Mouse (Mus musculus): ENCODE measurements around the gene Ppp4r1.

Ppp4r1 gene

DNA sequence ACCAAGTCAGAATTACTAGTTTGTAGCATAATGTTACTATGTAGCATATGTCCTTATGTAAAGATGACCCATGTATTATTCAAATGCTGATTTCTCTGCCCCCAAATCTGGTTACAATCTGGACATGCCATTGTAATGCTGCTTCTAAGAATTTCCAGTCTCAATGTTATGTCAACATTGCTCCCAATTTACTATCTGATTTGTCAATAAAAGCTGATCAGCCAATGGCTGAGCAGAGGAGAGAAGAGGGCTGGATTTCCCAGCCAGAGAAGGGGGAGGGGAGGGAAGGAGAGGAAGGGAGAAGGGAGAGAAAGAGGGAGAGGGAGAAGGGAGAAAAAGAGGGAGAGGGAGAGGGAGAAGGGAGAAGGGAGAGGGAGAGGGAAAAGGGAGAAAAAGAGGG lies 82.9 kb downstream of the Ppp4r1 start:
- no peaks in the 10 kb centered on the region for H3K27me3 ChIP-seq (ENCODE audit: insufficient read depth, low read length)
- no peak overlapping the region for H3K4me3 ChIP-seq (replicated peaks; ENCODE audit: low read length)
- H3K9me3 ChIP-seq (ENCODE audit: low read length) = no peaks in the 10 kb centered on the region
- H3K36me3 ChIP-seq (ENCODE audit: insufficient read depth, low read length) = peaks cover 72% of the 10 kb centered on the region
- H3K4me1 ChIP-seq (replicated peaks; ENCODE audit: low read depth, low read length) = peaks cover 78% of the 10 kb centered on the region
- no peak for TF ChIP-seq NANOG (IDR thresholded peaks at IDR 0.05; ENCODE audit: borderline replicate concordance, low read length)
- no peak for TF ChIP-seq POU5F1 (IDR thresholded peaks at IDR 0.05; ENCODE audit: borderline replicate concordance, low read length)
- no peak for TF ChIP-seq CTCF (conservative IDR thresholded peaks at IDR 0.05; ENCODE audit: low read length)

DNA sequence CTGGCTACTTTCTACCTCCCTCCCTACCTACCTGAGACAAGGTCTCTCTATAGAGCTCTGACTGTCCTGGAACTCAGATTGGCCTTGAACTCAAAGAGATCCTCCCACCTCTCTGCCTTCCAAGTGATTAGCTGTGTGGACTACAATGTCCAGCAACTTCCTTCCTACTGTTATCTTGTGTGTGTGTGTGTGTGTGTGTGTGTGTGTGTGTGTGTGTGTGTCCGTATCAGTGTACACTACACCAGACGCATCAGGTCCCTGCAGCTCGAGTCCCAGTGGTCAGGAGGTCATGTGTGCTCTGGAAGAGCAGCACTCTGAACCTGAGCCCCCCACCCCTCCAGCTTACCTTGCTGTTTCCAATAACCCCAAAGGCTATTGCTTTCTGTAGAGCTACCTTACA lies 83.8 kb downstream of the Ppp4r1 start:
- TF ChIP-seq POU5F1 (IDR thresholded peaks at IDR 0.05; ENCODE audit: borderline replicate concordance, low read length) (no peak), NANOG (IDR thresholded peaks at IDR 0.05; ENCODE audit: borderline replicate concordance, low read length) (no peak), CTCF (conservative IDR thresholded peaks at IDR 0.05; ENCODE audit: low read length) (no peak)
- Histone ChIP-seq H3K27me3 (ENCODE audit: insufficient read depth, low read length) (no peaks in the 10 kb centered on the region), H3K4me1 (replicated peaks; ENCODE audit: low read depth, low read length) (peaks cover 84% of the 10 kb centered on the region), H3K4me3 (replicated peaks; ENCODE audit: low read length) (0 out of 2 replicates have a peak overlapping the region, but pooled peaks have one; percentile 1), H3K9me3 (ENCODE audit: low read length) (no peaks in the 10 kb centered on the region), H3K36me3 (ENCODE audit: insufficient read depth, low read length) (peaks cover 62% of the 10 kb centered on the region)

DNA sequence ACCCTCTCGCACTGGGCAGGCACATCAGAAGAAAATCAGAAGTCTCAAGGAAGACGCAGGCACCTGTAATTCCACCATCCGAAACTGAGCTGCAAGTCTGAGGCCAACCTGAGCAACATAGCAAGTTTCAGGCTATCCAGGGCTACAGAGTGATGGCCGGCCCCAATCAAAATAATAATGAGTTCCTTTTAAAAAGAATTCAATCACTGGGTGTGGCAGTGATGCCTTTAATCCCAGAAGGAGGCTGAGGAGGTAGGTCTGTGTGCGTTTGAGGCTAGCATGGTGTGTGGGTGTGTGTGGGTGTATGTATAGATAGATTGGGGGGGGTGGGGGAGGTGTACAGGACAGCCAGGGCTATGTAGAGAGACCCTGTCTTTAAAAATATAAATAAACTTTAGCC lies 85.6 kb downstream of the Ppp4r1 start:
- Histone ChIP-seq H3K9me3 (ENCODE audit: low read length) (no peaks in the 10 kb centered on the region), H3K4me1 (replicated peaks; ENCODE audit: low read depth, low read length) (peaks cover 94% of the 10 kb centered on the region), H3K4me3 (replicated peaks; ENCODE audit: low read length) (peak overlapping the region; percentile 73), H3K36me3 (ENCODE audit: insufficient read depth, low read length) (peaks cover 54% of the 10 kb centered on the region), H3K27me3 (ENCODE audit: insufficient read depth, low read length) (no peaks in the 10 kb centered on the region)
- TF ChIP-seq POU5F1 (IDR thresholded peaks at IDR 0.05; ENCODE audit: borderline replicate concordance, low read length) = no peak
- no peak for TF ChIP-seq NANOG (IDR thresholded peaks at IDR 0.05; ENCODE audit: borderline replicate concordance, low read length)
- no peak for TF ChIP-seq CTCF (conservative IDR thresholded peaks at IDR 0.05; ENCODE audit: low read length)

- Histone ChIP-seq H3K4me3 (replicated peaks; ENCODE audit: low read length) (peak overlapping the region; percentile 61), H3K36me3 (ENCODE audit: insufficient read depth, low read length) (peaks cover 37% of the 10 kb centered on the region), H3K9me3 (ENCODE audit: low read length) (no peaks in the 10 kb centered on the region), H3K4me1 (replicated peaks; ENCODE audit: low read depth, low read length) (peaks cover 100% of the 10 kb centered on the region), H3K27me3 (ENCODE audit: insufficient read depth, low read length) (no peaks in the 10 kb centered on the region)
- no peak for TF ChIP-seq POU5F1 (IDR thresholded peaks at IDR 0.05; ENCODE audit: borderline replicate concordance, low read length)
- TF ChIP-seq CTCF (conservative IDR thresholded peaks at IDR 0.05; ENCODE audit: low read length) = no peak
- no peak for TF ChIP-seq NANOG (IDR thresholded peaks at IDR 0.05; ENCODE audit: borderline replicate concordance, low read length)
Measured at GRCm38 (mm10) chr17:65869720-65870119, 87.3 kb downstream of the Ppp4r1 start.

GRCm38 (mm10) chr17:65870146-65870545 lies 87.8 kb downstream of the Ppp4r1 start:
- H3K27me3 ChIP-seq (ENCODE audit: insufficient read depth, low read length) = no peaks in the 10 kb centered on the region
- peaks cover 35% of the 10 kb centered on the region for H3K36me3 ChIP-seq (ENCODE audit: insufficient read depth, low read length)
- peak; percentile 89 for TF ChIP-seq CTCF (conservative IDR thresholded peaks at IDR 0.05; ENCODE audit: low read length)
- no peak for TF ChIP-seq POU5F1 (IDR thresholded peaks at IDR 0.05; ENCODE audit: borderline replicate concordance, low read length)
- TF ChIP-seq NANOG (IDR thresholded peaks at IDR 0.05; ENCODE audit: borderline replicate concordance, low read length) = no peak
- peaks cover 100% of the 10 kb centered on the region for H3K4me1 ChIP-seq (replicated peaks; ENCODE audit: low read depth, low read length)
- 0 out of 2 replicates have a peak overlapping the region, but pooled peaks have one; percentile 61 for H3K4me3 ChIP-seq (replicated peaks; ENCODE audit: low read length)
- H3K9me3 ChIP-seq (ENCODE audit: low read length) = no peaks in the 10 kb centered on the region

- Histone ChIP-seq H3K27me3 (ENCODE audit: insufficient read depth, low read length) (no peaks in the 10 kb centered on the region), H3K4me3 (replicated peaks; ENCODE audit: low read length) (peak overlapping the region; percentile 43; the same call in 1 of the 2 replicates), H3K4me1 (replicated peaks; ENCODE audit: low read depth, low read length) (peaks cover 100% of the 10 kb centered on the region), H3K9me3 (ENCODE audit: low read length) (no peaks in the 10 kb centered on the region), H3K36me3 (ENCODE audit: insufficient read depth, low read length) (peaks cover 31% of the 10 kb centered on the region)
- no peak for TF ChIP-seq NANOG (IDR thresholded peaks at IDR 0.05; ENCODE audit: borderline replicate concordance, low read length)
- no peak for TF ChIP-seq POU5F1 (IDR thresholded peaks at IDR 0.05; ENCODE audit: borderline replicate concordance, low read length)
- TF ChIP-seq CTCF (conservative IDR thresholded peaks at IDR 0.05; ENCODE audit: low read length) = no peak
Measured at GRCm38 (mm10) chr17:65871641-65872041, 89.3 kb downstream of the Ppp4r1 start.

- H3K36me3 ChIP-seq (ENCODE audit: insufficient read depth, low read length) = peaks cover 27% of the 10 kb centered on the region
- no peaks in the 10 kb centered on the region for H3K9me3 ChIP-seq (ENCODE audit: low read length)
- peaks cover 100% of the 10 kb centered on the region for H3K4me1 ChIP-seq (replicated peaks; ENCODE audit: low read depth, low read length)
- no peaks in the 10 kb centered on the region for H3K27me3 ChIP-seq (ENCODE audit: insufficient read depth, low read length)
- no peak for TF ChIP-seq POU5F1 (IDR thresholded peaks at IDR 0.05; ENCODE audit: borderline replicate concordance, low read length)
- no peak for TF ChIP-seq NANOG (IDR thresholded peaks at IDR 0.05; ENCODE audit: borderline replicate concordance, low read length)
- no peak for TF ChIP-seq CTCF (conservative IDR thresholded peaks at IDR 0.05; ENCODE audit: low read length)
- H3K4me3 ChIP-seq (replicated peaks; ENCODE audit: low read length) = peak overlapping the region; percentile 43
Measured at GRCm38 (mm10) chr17:65872051-65872450, 89.7 kb downstream of the Ppp4r1 start.

DNA sequence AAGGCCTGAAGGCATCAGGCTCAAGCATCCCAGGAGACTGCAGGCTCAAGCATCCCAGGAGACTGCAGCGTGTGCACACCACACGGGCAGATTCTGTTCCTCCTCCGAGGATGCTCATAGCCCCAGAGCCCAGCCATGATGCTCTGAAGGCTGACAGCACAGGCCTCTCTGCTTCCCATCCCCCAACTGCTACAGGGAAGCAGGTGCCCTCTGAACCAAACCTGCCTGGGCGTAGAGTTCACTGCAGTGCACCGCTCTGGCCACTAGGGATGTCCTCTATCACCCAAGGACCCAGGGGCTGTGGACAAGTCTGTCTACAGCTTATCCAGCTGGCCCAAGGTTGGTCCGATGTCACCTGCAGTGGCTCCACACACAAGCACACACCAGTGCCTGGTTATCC lies 90.3 kb downstream of the Ppp4r1 start:
- Histone ChIP-seq H3K4me3 (replicated peaks; ENCODE audit: low read length) (peak overlapping the region; percentile 43), H3K27me3 (ENCODE audit: insufficient read depth, low read length) (no peaks in the 10 kb centered on the region), H3K9me3 (ENCODE audit: low read length) (no peaks in the 10 kb centered on the region), H3K36me3 (ENCODE audit: insufficient read depth, low read length) (peaks cover 21% of the 10 kb centered on the region), H3K4me1 (replicated peaks; ENCODE audit: low read depth, low read length) (peaks cover 100% of the 10 kb centered on the region)
- TF ChIP-seq CTCF (conservative IDR thresholded peaks at IDR 0.05; ENCODE audit: low read length) (peak; percentile 85), NANOG (IDR thresholded peaks at IDR 0.05; ENCODE audit: borderline replicate concordance, low read length) (no peak), POU5F1 (IDR thresholded peaks at IDR 0.05; ENCODE audit: borderline replicate concordance, low read length) (no peak)

GRCm38 (mm10) chr17:65873156-65873555 lies 90.8 kb downstream of the Ppp4r1 start:
- Histone ChIP-seq H3K9me3 (ENCODE audit: low read length) (no peaks in the 10 kb centered on the region), H3K36me3 (ENCODE audit: insufficient read depth, low read length) (peaks cover 21% of the 10 kb centered on the region), H3K4me1 (replicated peaks; ENCODE audit: low read depth, low read length) (peaks cover 100% of the 10 kb centered on the region), H3K27me3 (ENCODE audit: insufficient read depth, low read length) (no peaks in the 10 kb centered on the region), H3K4me3 (replicated peaks; ENCODE audit: low read length) (no peak overlapping the region)
- TF ChIP-seq CTCF (conservative IDR thresholded peaks at IDR 0.05; ENCODE audit: low read length) = no peak
- no peak for TF ChIP-seq POU5F1 (IDR thresholded peaks at IDR 0.05; ENCODE audit: borderline replicate concordance, low read length)
- TF ChIP-seq NANOG (IDR thresholded peaks at IDR 0.05; ENCODE audit: borderline replicate concordance, low read length) = no peak
